Mouse (Mus musculus) heart, embryonic 11.5 days (tissue): Measurements from ENCODE around the gene Myof. TPM values are rescaled to one million over a fixed set of nuclear protein-coding genes. Genes with fewer than 3 reads are reported as not detected.

Experiments used
- ATAC-seq: fragments of 200-750 bp; cut with Nextera tagmentation; replicated peaks from 2 replicates; pipeline ENCODE4 v1.8.0; 2017; ENCODE audit warnings: moderate library complexity; ENCODE audit not compliant: insufficient number of reproducible peaks, low FRiP score, low TSS enrichment
- H3K27ac ChIP-seq: fragments of 300-500 bp; sonication (generic); 2 replicates; pipeline ENCODE4 v1.5.1; 2014; ENCODE audit warnings: mild to moderate bottlenecking, low read depth, low read length
- H3K27me3 ChIP-seq: fragments of 300-500 bp; sonication (generic); 2 replicates; pipeline ENCODE4 v1.6.1; 2014; ENCODE audit warnings: mild to moderate bottlenecking, low read length, mixed read lengths; ENCODE audit not compliant: control insufficient read depth, insufficient read depth
- H3K36me3 ChIP-seq: fragments of 300-500 bp; sonication (generic); 2 replicates; pipeline ENCODE4 v1.6.1; 2014; ENCODE audit warnings: mild to moderate bottlenecking, low read length, moderate library complexity, mixed read lengths; ENCODE audit not compliant: control insufficient read depth, insufficient read depth
- H3K4me1 ChIP-seq: fragments of 300-500 bp; sonication (generic); 2 replicates; pipeline ENCODE4 v1.6.1; 2014; ENCODE audit warnings: low read length; ENCODE audit not compliant: control insufficient read depth, insufficient read depth
- H3K4me2 ChIP-seq: fragments of 300-500 bp; sonication (generic); 2 replicates; pipeline ENCODE4 v1.6.1; 2014; ENCODE audit warnings: mild to moderate bottlenecking, moderate library complexity
- H3K4me3 ChIP-seq: fragments of 300-500 bp; sonication (generic); 2 replicates; pipeline ENCODE4 v1.5.1; 2014; ENCODE audit warnings: low read depth, low read length
- H3K9ac ChIP-seq: fragments of 300-500 bp; sonication (generic); 2 replicates; pipeline ENCODE4 v1.6.1; 2014; ENCODE audit warnings: mild to moderate bottlenecking, low read depth, low read length, moderate library complexity
- H3K9me3 ChIP-seq: fragments of 300-500 bp; sonication (generic); replicated peaks from 2 replicates; pipeline ENCODE4 v1.6.1; 2016; ENCODE audit warnings: low read length; ENCODE audit not compliant: control insufficient read depth
- WGBS: fragments of 180-500 bp; shearing (Covaris S2); extraction: QIAGEN DNeasy Blood & Tissue Kit; methylation state at CpG from one replicate; pipeline ENCODE4 v1.1.7; 2014; ENCODE audit not compliant: insufficient replicate concordance; 5-methylcytosine and 5-hydroxymethylcytosine counted together
- polyA plus RNA-seq: library from polyadenylated mRNA; unstranded; fragments of >200 nt; fragmentation: Nextera tagmentation; extraction: Ambion mirVana; gene quantifications from 2 replicates; pipeline ENCODE4 v1.2.1, GENCODE M21; 2014

Gene Myof
- polyA plus RNA-seq, 1 experiment from 2014 or later = 7.4 TPM

- Histone ChIP-seq H3K9ac (no peak overlapping the region), H3K9me3 (no peaks in the 10 kb centered on the region), H3K4me1 (no peaks in the 10 kb centered on the region), H3K27ac (no peak overlapping the region), H3K4me3 (no peak overlapping the region), H3K4me2 (no peak overlapping the region), H3K27me3 (no peaks in the 10 kb centered on the region), H3K36me3 (no peaks in the 10 kb centered on the region)
- WGBS = 74% methylated on average over 10 of the region's 10 CpGs
- ATAC-seq = no peak
Observed at GRCm38 (mm10) chr19:37959543-37960215, 83.7 kb downstream of the Myof start.

GRCm38 (mm10) chr19:37959076-37959475, 84.3 kb downstream of the Myof start:
- ATAC-seq = no peak
- 55% methylated on average over 6 of the region's 6 CpGs for WGBS
- no peak overlapping the region for H3K4me2 ChIP-seq
- H3K27ac ChIP-seq = no peak overlapping the region
- no peak overlapping the region for H3K4me3 ChIP-seq
- no peaks in the 10 kb centered on the region for H3K4me1 ChIP-seq
- no peaks in the 10 kb centered on the region for H3K36me3 ChIP-seq
- no peaks in the 10 kb centered on the region for H3K9me3 ChIP-seq
- no peak overlapping the region for H3K9ac ChIP-seq
- no peaks in the 10 kb centered on the region; the same call in 1 of the 2 replicates for H3K27me3 ChIP-seq

- ATAC-seq = no peak
- Histone ChIP-seq H3K9me3 (no peaks in the 10 kb centered on the region), H3K4me2 (no peak overlapping the region), H3K4me3 (no peak overlapping the region), H3K36me3 (no peaks in the 10 kb centered on the region), H3K27me3 (no peaks in the 10 kb centered on the region; the same call in 1 of the 2 replicates), H3K27ac (no peak overlapping the region), H3K4me1 (no peaks in the 10 kb centered on the region), H3K9ac (no peak overlapping the region)
- WGBS = 77% methylated on average over 7 of the region's 7 CpGs
Observed at GRCm38 (mm10) chr19:37957256-37957655, 86.1 kb downstream of the Myof start.

GRCm38 (mm10) chr19:37956006-37956405, 87.4 kb downstream of the Myof start:
- Histone ChIP-seq H3K9ac (no peak overlapping the region), H3K4me2 (no peak overlapping the region)
- WGBS = 66% methylated on average over 3 of the region's 3 CpGs

GRCm38 (mm10) chr19:37955425-37956001, 87.9 kb downstream of the Myof start:
- 37% methylated on average over 7 of the region's 7 CpGs for WGBS
- Histone ChIP-seq H3K9me3 (no peaks in the 10 kb centered on the region), H3K4me3 (no peak overlapping the region), H3K4me1 (no peaks in the 10 kb centered on the region), H3K27me3 (no peaks in the 10 kb centered on the region; the same call in 1 of the 2 replicates), H3K9ac (no peak overlapping the region), H3K36me3 (no peaks in the 10 kb centered on the region), H3K27ac (no peak overlapping the region), H3K4me2 (no peak overlapping the region)
- no peak for ATAC-seq

More at GRCm38 (mm10) chr19:37956006-37956405, 87.4 kb downstream of the Myof start:
- Histone ChIP-seq H3K36me3 (no peaks in the 10 kb centered on the region), H3K4me1 (no peaks in the 10 kb centered on the region), H3K27ac (no peak overlapping the region), H3K4me3 (no peak overlapping the region), H3K27me3 (no peaks in the 10 kb centered on the region; the same call in 1 of the 2 replicates), H3K9me3 (no peaks in the 10 kb centered on the region)
- no peak for ATAC-seq

GRCm38 (mm10) chr19:37954772-37955171, 88.6 kb downstream of the Myof start:
- ATAC-seq = no peak
- no peaks in the 10 kb centered on the region; the same call in 1 of the 2 replicates for H3K27me3 ChIP-seq
- no peaks in the 10 kb centered on the region for H3K4me1 ChIP-seq
- 63% methylated on average over 5 of the region's 5 CpGs for WGBS
- H3K9me3 ChIP-seq = no peaks in the 10 kb centered on the region
- H3K36me3 ChIP-seq = no peaks in the 10 kb centered on the region
- H3K9ac ChIP-seq = no peak overlapping the region
- no peak overlapping the region for H3K4me2 ChIP-seq
- H3K4me3 ChIP-seq = no peak overlapping the region
- H3K27ac ChIP-seq = no peak overlapping the region

- H3K9ac ChIP-seq = no peak overlapping the region
- no peak overlapping the region for H3K4me3 ChIP-seq
- H3K36me3 ChIP-seq = no peaks in the 10 kb centered on the region
- WGBS = 76% methylated on average over 8 of the region's 8 CpGs
- H3K4me2 ChIP-seq = no peak overlapping the region
- no peaks in the 10 kb centered on the region for H3K4me1 ChIP-seq
- no peaks in the 10 kb centered on the region for H3K9me3 ChIP-seq
- no peak for ATAC-seq
- H3K27me3 ChIP-seq = no peaks in the 10 kb centered on the region; the same call in 1 of the 2 replicates
- no peak overlapping the region for H3K27ac ChIP-seq
Observed at GRCm38 (mm10) chr19:37954236-37954635, 89.1 kb downstream of the Myof start.

GRCm38 (mm10) chr19:37946696-37947095, 96.7 kb downstream of the Myof start:
- H3K27ac ChIP-seq = no peak overlapping the region
- no peaks in the 10 kb centered on the region for H3K9me3 ChIP-seq
- H3K9ac ChIP-seq = no peak overlapping the region
- WGBS = 20% methylated on average over 4 of the region's 4 CpGs
- H3K27me3 ChIP-seq = no peaks in the 10 kb centered on the region
- no peaks in the 10 kb centered on the region for H3K4me1 ChIP-seq
- H3K36me3 ChIP-seq = no peaks in the 10 kb centered on the region
- H3K4me2 ChIP-seq = no peak overlapping the region
- no peak for ATAC-seq
- H3K4me3 ChIP-seq = no peak overlapping the region

GRCm38 (mm10) chr19:37946053-37946452, 97.3 kb downstream of the Myof start:
- Histone ChIP-seq H3K36me3 (no peaks in the 10 kb centered on the region), H3K9ac (no peak overlapping the region), H3K9me3 (no peaks in the 10 kb centered on the region), H3K4me1 (no peaks in the 10 kb centered on the region), H3K4me2 (no peak overlapping the region), H3K27me3 (no peaks in the 10 kb centered on the region), H3K4me3 (no peak overlapping the region), H3K27ac (no peak overlapping the region)
- WGBS = 78% methylated on average over 8 of the region's 8 CpGs
- ATAC-seq = no peak
